Mouse (Mus musculus) G1E (cell line): ENCODE data around the gene Cadm1.

Experiments
- CTCF ChIP-seq: IDR thresholded peaks from 2 replicates; pipeline ENCODE4 v1.5.1; 2012; ENCODE audit warnings: low read depth, low read length, inconsistent platforms, mixed read lengths
- GATA1 ChIP-seq: IDR thresholded peaks from 2 replicates; pipeline ENCODE4 v1.6.1; 2012; ENCODE audit warnings: borderline replicate concordance, low read length, inconsistent platforms, mixed read lengths
- POLR2AphosphoS5 ChIP-seq: IDR thresholded peaks from 2 replicates; pipeline ENCODE4 v1.6.1; 2012; ENCODE audit warnings: low read depth, low read length, inconsistent platforms; ENCODE audit not compliant: insufficient replicate concordance
- TAL1 ChIP-seq: conservative IDR thresholded peaks from 2 replicates; pipeline ENCODE4 v1.6.1; 2012; ENCODE audit warnings: low read depth, low read length, inconsistent platforms, mixed read lengths

DNA sequence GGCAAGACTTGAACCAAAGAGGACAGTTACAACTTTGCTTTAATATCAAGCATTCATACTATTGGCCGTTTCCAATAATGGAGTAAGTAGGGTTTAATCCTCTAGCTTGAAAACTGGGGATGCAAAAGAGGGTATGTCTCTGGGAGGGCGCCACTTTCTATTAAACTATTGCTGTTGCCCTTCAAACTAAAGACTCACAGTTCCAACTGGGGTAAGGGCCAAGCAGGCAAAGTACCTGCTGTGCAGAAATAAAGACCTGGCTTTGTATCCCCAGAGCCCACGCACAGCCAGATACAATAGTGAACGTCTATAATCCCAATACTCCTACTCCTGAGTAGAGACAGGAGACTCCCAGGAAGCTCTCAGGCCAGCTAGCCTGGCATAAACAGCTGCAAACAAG is 44.8 kb upstream of the Cadm1 start:
- no peak for TF ChIP-seq CTCF
- TF ChIP-seq POLR2AphosphoS5: no peak
- TF ChIP-seq TAL1: no peak
- no peak for TF ChIP-seq GATA1
